Mouse (Mus musculus) embryonic fibroblast, embryonic 13.5 days (primary cell): Measurements from ENCODE around the gene Polr1b.

Experiments
- CTCF ChIP-seq: IDR thresholded peaks from 2 replicates; pipeline ENCODE4 v1.5.1; 2011; ENCODE audit warnings: mild to moderate bottlenecking, control low read depth, low read length, moderate library complexity, borderline replicate concordance; ENCODE audit not compliant: insufficient read depth
- POLR2A ChIP-seq: IDR thresholded peaks from 2 replicates; pipeline ENCODE4 v1.6.1; 2011; ENCODE audit warnings: low read depth, mild to moderate bottlenecking, control low read depth, low read length, moderate library complexity

GRCm38 (mm10) chr2:129118061-129118460 lies 17.3 kb downstream of the Polr1b start:
- TF ChIP-seq POLR2A: no peak
- TF ChIP-seq CTCF: no peak
